Mouse (Mus musculus) testis, adult 2 months (tissue): ENCODE measurements around the gene Ust. TPM values are rescaled to one million over a fixed set of nuclear protein-coding genes. Genes with fewer than 3 reads are reported as not detected.

Source experiments
- H3K27ac ChIP-seq: fragments of 200-500 bp; 2 replicates; pipeline ENCODE4 v1.5.1; 2012; ENCODE audit warnings: low read depth, low read length; ENCODE audit not compliant: control insufficient read depth, insufficient read depth
- H3K27me3 ChIP-seq: fragments of 200-500 bp; 2 replicates; pipeline ENCODE4 v1.6.1; 2012; ENCODE audit warnings: mild to moderate bottlenecking, low read length, moderate library complexity; ENCODE audit not compliant: control insufficient read depth, insufficient read depth
- H3K36me3 ChIP-seq: fragments of 200-500 bp; 2 replicates; pipeline ENCODE4 v1.6.1; 2012; ENCODE audit warnings: mild to moderate bottlenecking, low read length; ENCODE audit not compliant: control insufficient read depth, insufficient read depth
- H3K4me1 ChIP-seq: fragments of 200-500 bp; 2 replicates; pipeline ENCODE4 v1.6.1; 2012; ENCODE audit warnings: low read length; ENCODE audit not compliant: control insufficient read depth, insufficient read depth
- H3K4me3 ChIP-seq: fragments of 200-500 bp; 2 replicates; pipeline ENCODE4 v1.5.1; 2012; ENCODE audit warnings: low read depth, mild to moderate bottlenecking, low read length, moderate library complexity, mixed read lengths; ENCODE audit not compliant: control insufficient read depth
- CTCF ChIP-seq: fragments of 200-500 bp; IDR thresholded peaks from 2 replicates; pipeline ENCODE4 v1.5.1; 2012; ENCODE audit warnings: low read depth, mild to moderate bottlenecking, inconsistent platforms, low read length, moderate library complexity; ENCODE audit not compliant: control insufficient read depth, insufficient read depth, insufficient replicate concordance
- POLR2A ChIP-seq: fragments of 200-500 bp; IDR thresholded peaks from 2 replicates; pipeline ENCODE4 v1.6.1; 2012; ENCODE audit warnings: low read depth, mild to moderate bottlenecking, inconsistent platforms, low read length, moderate library complexity; ENCODE audit not compliant: control insufficient read depth
- polyA plus RNA-seq: library from polyadenylated mRNA; depleted of rRNA; stranded (reverse); fragments of >200 nt; gene quantifications from 2 replicates; pipeline ENCODE4 v1.2.3, GENCODE M21; 2012

The Ust gene
- polyA plus RNA-seq, 1 experiment, result 1.1 TPM

DNA sequence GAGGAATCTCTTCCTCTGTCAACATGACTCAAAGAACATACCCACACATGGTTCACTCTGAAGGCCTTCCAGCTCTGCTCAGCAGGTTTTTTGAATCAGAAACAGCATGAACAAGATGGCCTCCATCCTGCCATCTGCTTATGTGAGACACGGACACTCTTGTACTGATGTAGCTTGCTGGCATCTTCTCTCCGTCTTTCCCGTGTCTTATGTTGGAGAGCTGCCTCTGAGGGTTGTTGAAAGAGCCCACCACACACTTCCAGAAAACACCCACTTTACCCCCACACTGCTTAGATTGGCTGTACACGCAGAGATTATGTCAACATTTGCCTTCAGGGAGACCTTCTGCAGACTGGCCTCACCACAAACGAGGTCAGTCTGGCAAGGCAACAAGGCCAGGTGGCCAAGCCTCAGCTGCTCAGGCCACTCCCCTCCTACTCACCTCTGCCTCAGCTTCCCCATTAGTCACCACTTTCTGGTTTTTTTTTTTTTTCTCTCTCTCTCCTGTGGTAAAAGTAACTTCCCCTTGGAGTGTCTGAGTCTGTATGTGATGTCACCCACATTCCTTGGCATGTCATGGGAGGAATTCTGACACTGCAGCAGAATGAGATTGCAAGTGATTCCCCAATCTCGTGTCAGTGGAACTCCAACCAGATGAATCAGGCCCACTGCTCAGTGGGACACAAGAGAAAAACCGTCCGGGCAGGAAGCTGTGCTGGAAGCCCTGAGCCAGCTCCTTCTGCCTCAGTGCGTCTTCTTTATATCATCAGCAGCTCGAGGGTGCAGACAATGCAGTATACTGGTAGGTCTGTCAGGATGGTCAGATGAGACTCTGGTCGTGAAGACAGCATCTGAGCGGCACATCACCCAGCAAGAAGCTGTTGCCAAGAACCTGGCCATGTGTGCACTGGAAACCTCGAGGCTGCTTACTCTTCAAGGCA is 19.4 kb downstream of the Ust start:
- no peak for TF ChIP-seq CTCF
- no peak for TF ChIP-seq POLR2A
- H3K36me3 ChIP-seq, result no peaks in the 10 kb centered on the region
- no peak overlapping the region for H3K4me3 ChIP-seq
- H3K27me3 ChIP-seq, result no peaks in the 10 kb centered on the region
- no peaks in the 10 kb centered on the region for H3K4me1 ChIP-seq
- H3K27ac ChIP-seq, result no peak overlapping the region

DNA sequence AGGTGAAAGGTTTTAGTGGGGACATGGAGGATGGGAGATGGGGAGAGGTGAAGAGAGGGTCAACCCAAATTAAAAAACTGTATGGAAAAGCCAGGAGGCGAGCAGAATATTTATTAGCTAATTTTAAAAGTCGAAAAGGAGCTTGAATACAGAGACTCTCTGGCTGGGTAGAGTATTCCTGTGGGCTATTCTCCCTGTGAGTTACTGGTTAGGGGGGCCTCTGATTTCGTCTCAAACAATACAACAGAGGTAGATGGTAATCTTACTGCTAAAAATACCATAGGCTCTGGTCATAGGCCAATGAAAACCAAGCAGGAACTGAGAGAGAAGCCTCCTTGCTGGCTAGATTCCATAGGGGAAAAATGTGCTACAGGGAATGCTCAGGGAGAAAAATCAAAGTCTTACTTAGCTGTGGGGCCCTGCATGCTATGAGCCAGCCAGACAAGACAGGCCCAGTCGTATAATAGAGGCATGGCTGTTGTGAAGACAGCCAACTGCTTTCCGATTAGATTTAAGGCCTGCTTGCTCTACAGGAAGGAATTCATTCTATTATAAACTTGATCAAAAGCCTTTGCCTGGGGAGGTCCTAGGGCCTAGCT is 23.0 kb downstream of the Ust start:
- H3K27me3 ChIP-seq, result no peaks in the 10 kb centered on the region
- H3K27ac ChIP-seq, result no peak overlapping the region

DNA sequence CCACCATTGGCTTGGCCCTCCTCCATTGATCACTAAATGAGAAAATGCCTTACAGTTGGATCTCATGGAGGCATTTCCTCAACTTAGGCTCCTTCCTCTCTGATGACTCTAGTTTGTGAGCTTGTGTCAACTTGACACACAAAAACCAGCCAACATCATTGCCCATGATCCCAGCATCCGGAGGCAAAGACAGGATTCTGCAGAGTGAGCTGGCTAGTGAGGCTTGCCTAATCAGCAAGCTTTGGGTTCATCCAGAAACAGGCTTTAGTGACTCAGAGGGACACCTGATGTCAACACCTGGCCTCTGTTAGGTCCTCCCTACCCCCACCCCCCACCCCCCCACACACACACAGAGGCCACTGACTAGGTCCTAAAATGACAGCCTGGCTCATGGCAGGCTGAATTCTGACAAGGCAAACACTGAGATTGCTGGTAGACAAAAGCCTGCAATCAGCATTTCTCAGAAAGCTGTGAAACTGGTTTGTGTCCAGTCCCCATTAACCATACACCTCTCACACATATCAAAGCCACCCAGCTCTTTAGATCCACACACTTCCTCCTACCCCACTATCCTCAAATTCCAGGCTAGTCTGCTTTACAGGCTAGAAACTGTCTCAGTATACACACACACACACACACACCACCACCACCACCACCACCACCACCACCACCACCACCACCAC is 26.6 kb downstream of the Ust start:
- no peak for TF ChIP-seq CTCF
- no peak for TF ChIP-seq POLR2A
- H3K27me3 ChIP-seq, result no peaks in the 10 kb centered on the region
- H3K4me1 ChIP-seq, result peaks cover 10% of the 10 kb centered on the region
- H3K36me3 ChIP-seq, result no peaks in the 10 kb centered on the region
- no peak overlapping the region for H3K4me3 ChIP-seq
- no peak overlapping the region for H3K27ac ChIP-seq

More for the DNA sequence above, 23.0 kb downstream of the Ust start:
- Histone ChIP-seq H3K4me3 (no peak overlapping the region), H3K36me3 (no peaks in the 10 kb centered on the region), H3K4me1 (no peaks in the 10 kb centered on the region)
- TF ChIP-seq POLR2A (no peak), CTCF (no peak)

DNA sequence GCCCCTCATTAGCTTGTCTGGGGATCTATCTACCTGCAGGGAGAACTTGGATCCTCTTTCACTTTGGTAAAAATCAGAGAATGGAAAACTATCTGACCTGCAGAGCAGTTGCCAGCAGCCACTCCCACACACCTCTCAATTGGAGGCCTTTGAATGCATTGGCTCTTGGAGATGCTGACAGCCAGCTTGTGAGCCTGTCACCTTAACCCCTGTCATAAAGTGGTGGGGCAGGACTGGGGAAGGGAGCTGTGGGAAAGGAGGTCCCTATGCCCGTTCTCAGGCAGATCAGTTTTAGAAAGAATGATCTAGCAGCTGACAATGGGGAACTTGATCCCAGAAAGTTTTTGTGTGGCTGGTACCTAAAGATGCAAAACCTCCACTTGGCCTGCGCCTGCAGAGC is 31.2 kb downstream of the Ust start:
- TF ChIP-seq POLR2A (no peak), CTCF (no peak)
- no peak overlapping the region for H3K27ac ChIP-seq

DNA sequence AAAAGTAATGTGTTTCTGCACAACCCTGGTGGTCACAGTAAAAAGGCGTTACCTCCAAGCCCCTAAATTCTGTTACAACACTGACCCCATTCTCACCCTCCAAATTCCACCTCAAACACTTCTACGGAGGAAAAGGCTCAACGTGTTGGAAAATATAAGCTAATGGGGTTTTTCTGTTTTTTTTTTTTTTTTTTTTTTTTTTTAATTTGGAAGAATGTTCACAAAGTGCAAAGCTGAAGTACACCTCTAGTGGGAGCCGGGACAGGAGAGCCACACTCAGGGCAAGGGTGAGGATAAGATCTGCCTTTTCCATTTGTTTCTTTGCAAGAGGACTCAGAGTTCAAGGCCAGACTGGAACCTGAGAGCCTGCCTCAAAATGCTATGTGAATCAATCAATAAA is 34.1 kb downstream of the Ust start:
- peaks cover 7% of the 10 kb centered on the region for H3K4me1 ChIP-seq
- no peaks in the 10 kb centered on the region for H3K27me3 ChIP-seq
- no peak overlapping the region for H3K4me3 ChIP-seq
- H3K27ac ChIP-seq, result no peak overlapping the region
- no peak for TF ChIP-seq POLR2A
- TF ChIP-seq CTCF, result no peak
- H3K36me3 ChIP-seq, result no peaks in the 10 kb centered on the region

More for the DNA sequence above, 31.2 kb downstream of the Ust start:
- Histone ChIP-seq H3K4me1 (peaks cover 10% of the 10 kb centered on the region), H3K36me3 (no peaks in the 10 kb centered on the region), H3K4me3 (no peak overlapping the region), H3K27me3 (no peaks in the 10 kb centered on the region)

DNA sequence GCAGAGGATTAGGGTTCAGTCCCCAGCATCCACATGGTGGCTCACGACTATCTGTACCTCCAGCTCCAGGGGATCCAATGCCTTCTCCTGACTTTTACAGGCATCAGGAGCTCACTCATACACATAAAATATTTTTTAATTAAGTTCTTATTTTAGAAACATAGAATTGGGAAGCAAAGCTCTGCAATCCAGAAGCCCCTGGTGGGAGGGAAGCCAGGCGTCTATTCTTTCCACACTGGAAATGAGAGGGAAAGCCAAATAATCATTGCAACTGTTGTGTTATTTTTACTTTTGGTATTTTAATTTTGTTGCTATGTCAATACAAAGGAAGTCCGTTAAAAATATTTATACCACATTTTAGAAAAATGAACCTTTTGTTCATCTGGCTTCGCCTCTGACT is 35.8 kb downstream of the Ust start:
- Histone ChIP-seq H3K27me3 (no peaks in the 10 kb centered on the region), H3K27ac (no peak overlapping the region), H3K4me1 (no peaks in the 10 kb centered on the region), H3K4me3 (no peak overlapping the region), H3K36me3 (no peaks in the 10 kb centered on the region)
- TF ChIP-seq CTCF (no peak), POLR2A (no peak)

DNA sequence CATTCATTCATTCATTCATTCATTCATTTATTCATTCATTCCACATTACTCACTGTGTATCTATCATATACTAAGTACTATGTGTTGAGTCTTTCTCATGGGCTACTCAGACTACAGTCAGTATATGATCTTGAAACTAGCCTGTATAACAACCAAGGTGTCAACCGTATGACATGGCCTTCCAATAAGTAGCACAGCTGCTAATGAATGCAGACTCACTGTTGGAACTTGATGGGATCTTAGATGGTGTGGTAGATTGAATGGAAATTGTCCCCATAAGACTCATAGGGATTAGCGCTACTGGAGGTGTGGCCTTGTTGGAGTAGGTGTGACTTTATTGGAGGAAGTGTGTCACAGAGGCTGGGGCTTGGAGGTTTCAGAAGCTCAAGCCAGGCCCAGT is 38.8 kb downstream of the Ust start:
- Histone ChIP-seq H3K4me3 (no peak overlapping the region), H3K36me3 (no peaks in the 10 kb centered on the region)
- no peak for TF ChIP-seq CTCF
- TF ChIP-seq POLR2A, result no peak

More for the DNA sequence above, 38.8 kb downstream of the Ust start:
- no peaks in the 10 kb centered on the region for H3K4me1 ChIP-seq
- no peak overlapping the region for H3K27ac ChIP-seq
- no peaks in the 10 kb centered on the region for H3K27me3 ChIP-seq
